Mouse (Mus musculus) cerebellum, adult 2 months (tissue): ENCODE results near the gene Cbr2.
A peak's percentile ranks its signal among the peaks of the same experiment; 100 is the strongest.

Experiments used
- CTCF ChIP-seq: fragments of 200-500 bp; IDR thresholded peaks from 2 replicates; pipeline ENCODE4 v1.5.1; 2011; ENCODE audit warnings: low read depth, mild to moderate bottlenecking, control low read depth, low read length, moderate library complexity, borderline replicate concordance; ENCODE audit not compliant: insufficient read depth
- POLR2A ChIP-seq: fragments of 200-500 bp; IDR thresholded peaks from 2 replicates; pipeline ENCODE4 v1.6.1; 2011; ENCODE audit warnings: low read length, control low read depth, borderline replicate concordance; ENCODE audit not compliant: insufficient read depth

- peak; percentile 100 for TF ChIP-seq CTCF
- TF ChIP-seq POLR2A, result no peak
Measured at GRCm38 (mm10) chr11:120775774-120776469, 44.0 kb upstream of the Cbr2 start.
